Mouse (Mus musculus) neural tube, embryonic 14.5 days (tissue): ENCODE measurements around the gene Tada2a. TPM values are rescaled to one million over a fixed set of nuclear protein-coding genes. Genes with fewer than 3 reads are reported as not detected.

Source experiments
- ATAC-seq: fragments of 200-750 bp; cut with Nextera tagmentation; 2 replicates; pipeline ENCODE4 v1.8.0; 2017; ENCODE audit warnings: low read depth, mild to moderate bottlenecking, moderate TSS enrichment, moderate library complexity
- H3K27ac ChIP-seq: fragments of 300-500 bp; sonication (generic); 2 replicates; pipeline ENCODE4 v1.5.1; 2014; ENCODE audit warnings: low read depth, mild to moderate bottlenecking, control low read depth, low read length, moderate library complexity, mixed read lengths
- H3K27me3 ChIP-seq: fragments of 300-500 bp; sonication (generic); 2 replicates; pipeline ENCODE4 v1.6.1; 2014; ENCODE audit warnings: low read length; ENCODE audit not compliant: control insufficient read depth, insufficient read depth
- H3K36me3 ChIP-seq: fragments of 300-500 bp; sonication (generic); 2 replicates; pipeline ENCODE4 v1.6.1; 2014; ENCODE audit warnings: low read length, mixed read lengths; ENCODE audit not compliant: control insufficient read depth, insufficient read depth
- H3K4me1 ChIP-seq: fragments of 300-500 bp; sonication (generic); 2 replicates; pipeline ENCODE4 v1.6.1; 2014; ENCODE audit warnings: low read length; ENCODE audit not compliant: control insufficient read depth, insufficient read depth
- H3K4me2 ChIP-seq: fragments of 300-500 bp; sonication (generic); 2 replicates; pipeline ENCODE4 v1.6.1; 2014; ENCODE audit warnings: mild to moderate bottlenecking, low read depth, low read length, control low read depth
- H3K4me3 ChIP-seq: fragments of 300-500 bp; sonication (generic); 2 replicates; pipeline ENCODE4 v1.5.1; 2014; ENCODE audit warnings: low read depth, low read length, control low read depth, mixed read lengths
- H3K9ac ChIP-seq: fragments of 300-500 bp; sonication (generic); replicated peaks from 2 replicates; pipeline ENCODE4 v1.6.1; 2014; ENCODE audit warnings: low read depth, mild to moderate bottlenecking, control low read depth, low read length, mixed read lengths
- H3K9me3 ChIP-seq: fragments of 300-500 bp; sonication (generic); 2 replicates; pipeline ENCODE4 v1.6.1; 2016; ENCODE audit warnings: low read length; ENCODE audit not compliant: control insufficient read depth
- WGBS: fragments of 180-500 bp; shearing (Covaris S2); extraction: QIAGEN DNeasy Blood & Tissue Kit; methylation state at CpG from one replicate; pipeline ENCODE4 v1.1.7; 2014; 5-methylcytosine and 5-hydroxymethylcytosine counted together
- polyA plus RNA-seq: library from polyadenylated mRNA; unstranded; fragments of >200 nt; fragmentation: Nextera tagmentation; extraction: Ambion mirVana; gene quantifications from 2 replicates; pipeline ENCODE4 v1.2.1, GENCODE M21; 2014

Gene Tada2a
- polyA plus RNA-seq, 1 experiment from 2014 or later, result 28.4 TPM

- Histone ChIP-seq H3K4me3 (no peak overlapping the region), H3K9me3 (no peaks in the 10 kb centered on the region), H3K9ac (no peak overlapping the region), H3K27me3 (no peaks in the 10 kb centered on the region), H3K36me3 (peaks cover 15% of the 10 kb centered on the region), H3K4me2 (no peak overlapping the region), H3K4me1 (no peaks in the 10 kb centered on the region), H3K27ac (no peak overlapping the region)
- ATAC-seq, result no peak
- 88% methylated on average over 8 of the region's 8 CpGs for WGBS
Measured at GRCm38 (mm10) chr11:84090572-84090971, 38.8 kb downstream of the Tada2a start.

- H3K9ac ChIP-seq, result no peak overlapping the region
- peaks cover 22% of the 10 kb centered on the region for H3K36me3 ChIP-seq
- 67% methylated on average over 5 of the region's 5 CpGs for WGBS
- H3K4me1 ChIP-seq, result no peaks in the 10 kb centered on the region
- no peak for ATAC-seq
- no peak overlapping the region for H3K4me2 ChIP-seq
- H3K27ac ChIP-seq, result no peak overlapping the region
- H3K27me3 ChIP-seq, result no peaks in the 10 kb centered on the region
- H3K9me3 ChIP-seq, result no peaks in the 10 kb centered on the region
- H3K4me3 ChIP-seq, result no peak overlapping the region
Measured at GRCm38 (mm10) chr11:84081901-84082300, 47.5 kb downstream of the Tada2a start.

GRCm38 (mm10) chr11:84080327-84080726 is 49.1 kb downstream of the Tada2a start:
- H3K27ac ChIP-seq, result no peak overlapping the region
- H3K36me3 ChIP-seq, result peaks cover 18% of the 10 kb centered on the region; the same call in 1 of the 2 replicates
- ATAC-seq, result no peak
- 94% methylated on average over 3 of the region's 3 CpGs for WGBS
- no peaks in the 10 kb centered on the region for H3K27me3 ChIP-seq
- H3K9me3 ChIP-seq, result no peaks in the 10 kb centered on the region
- no peak overlapping the region for H3K9ac ChIP-seq
- H3K4me3 ChIP-seq, result no peak overlapping the region
- no peaks in the 10 kb centered on the region for H3K4me1 ChIP-seq
- H3K4me2 ChIP-seq, result no peak overlapping the region

GRCm38 (mm10) chr11:84079887-84080286 is 49.5 kb downstream of the Tada2a start:
- no peak for ATAC-seq
- H3K9ac ChIP-seq, result no peak overlapping the region
- H3K4me2 ChIP-seq, result no peak overlapping the region
- H3K4me3 ChIP-seq, result no peak overlapping the region
- 82% methylated on average over 4 of the region's 4 CpGs for WGBS
- no peaks in the 10 kb centered on the region for H3K9me3 ChIP-seq
- H3K27ac ChIP-seq, result no peak overlapping the region
- peaks cover 18% of the 10 kb centered on the region; the same call in 1 of the 2 replicates for H3K36me3 ChIP-seq
- no peaks in the 10 kb centered on the region for H3K4me1 ChIP-seq
- H3K27me3 ChIP-seq, result no peaks in the 10 kb centered on the region

GRCm38 (mm10) chr11:84079361-84079760 is 50.0 kb downstream of the Tada2a start:
- H3K27me3 ChIP-seq, result no peaks in the 10 kb centered on the region
- no peak overlapping the region for H3K27ac ChIP-seq
- H3K4me1 ChIP-seq, result no peaks in the 10 kb centered on the region
- H3K9ac ChIP-seq, result no peak overlapping the region
- H3K9me3 ChIP-seq, result no peaks in the 10 kb centered on the region
- H3K36me3 ChIP-seq, result peaks cover 18% of the 10 kb centered on the region; the same call in 1 of the 2 replicates
- H3K4me2 ChIP-seq, result no peak overlapping the region
- no peak overlapping the region for H3K4me3 ChIP-seq
- 95% methylated on average over 11 of the region's 11 CpGs for WGBS
- ATAC-seq, result no peak

- Histone ChIP-seq H3K36me3 (peaks cover 18% of the 10 kb centered on the region; the same call in 1 of the 2 replicates), H3K27me3 (no peaks in the 10 kb centered on the region), H3K9ac (no peak overlapping the region), H3K9me3 (no peaks in the 10 kb centered on the region), H3K4me2 (no peak overlapping the region), H3K27ac (no peak overlapping the region), H3K4me1 (no peaks in the 10 kb centered on the region), H3K4me3 (no peak overlapping the region)
- ATAC-seq, result no peak
- WGBS, result 88% methylated on average over 9 of the region's 9 CpGs
Measured at GRCm38 (mm10) chr11:84078601-84079000, 50.8 kb downstream of the Tada2a start.

GRCm38 (mm10) chr11:84077008-84077407 is 52.4 kb downstream of the Tada2a start:
- H3K9ac ChIP-seq, result no peak overlapping the region
- no peaks in the 10 kb centered on the region for H3K27me3 ChIP-seq
- peaks cover 18% of the 10 kb centered on the region; the same call in 1 of the 2 replicates for H3K36me3 ChIP-seq
- H3K27ac ChIP-seq, result no peak overlapping the region
- H3K4me1 ChIP-seq, result no peaks in the 10 kb centered on the region
- ATAC-seq, result no peak
- H3K4me2 ChIP-seq, result no peak overlapping the region
- no peaks in the 10 kb centered on the region for H3K9me3 ChIP-seq
- 69% methylated on average over 2 of the region's 2 CpGs for WGBS
- H3K4me3 ChIP-seq, result no peak overlapping the region

- no peaks in the 10 kb centered on the region for H3K4me1 ChIP-seq
- H3K36me3 ChIP-seq, result peaks cover 7% of the 10 kb centered on the region; the same call in 1 of the 2 replicates
- H3K4me2 ChIP-seq, result no peak overlapping the region
- no peak overlapping the region for H3K4me3 ChIP-seq
- 0 out of 2 replicates have a peak, but pooled peaks cover 3% of the 10 kb centered on the region for H3K27me3 ChIP-seq
- no peak overlapping the region for H3K27ac ChIP-seq
- H3K9ac ChIP-seq, result no peak overlapping the region
- ATAC-seq, result no peak
- WGBS, result 77% methylated on average over 7 of the region's 7 CpGs
- no peaks in the 10 kb centered on the region for H3K9me3 ChIP-seq
Measured at GRCm38 (mm10) chr11:84073816-84074764, 55.3 kb downstream of the Tada2a start.

- Histone ChIP-seq H3K4me1 (no peaks in the 10 kb centered on the region), H3K4me3 (no peak overlapping the region), H3K9ac (no peak overlapping the region), H3K36me3 (no peaks in the 10 kb centered on the region), H3K27ac (no peak overlapping the region), H3K9me3 (no peaks in the 10 kb centered on the region), H3K4me2 (no peak overlapping the region), H3K27me3 (0 out of 2 replicates have a peak, but pooled peaks cover 4% of the 10 kb centered on the region)
- no peak for ATAC-seq
- WGBS, result 56% methylated on average over 9 of the region's 9 CpGs
Measured at GRCm38 (mm10) chr11:84072904-84073651, 56.3 kb downstream of the Tada2a start.
